Mouse (Mus musculus) lung, embryonic 16.5 days (tissue): ENCODE results near the gene Gnaz. TPM values are rescaled to one million over a fixed set of nuclear protein-coding genes. Genes with fewer than 3 reads are reported as not detected.
A peak's percentile ranks its signal among the peaks of the same experiment; 100 is the strongest.

Experiments used
- ATAC-seq: fragments of 200-750 bp; cut with Nextera tagmentation; 2 replicates; pipeline ENCODE4 v1.8.0; 2017; ENCODE audit warnings: low read depth, mild to moderate bottlenecking, moderate library complexity
- H3K27ac ChIP-seq: fragments of 300-500 bp; sonication (generic); 2 replicates; pipeline ENCODE4 v1.5.1; 2014; ENCODE audit warnings: mild to moderate bottlenecking, control low read depth, low read length
- H3K27me3 ChIP-seq: fragments of 300-500 bp; sonication (generic); 2 replicates; pipeline ENCODE4 v1.6.1; 2014; ENCODE audit warnings: low read depth, low read length, mixed read lengths; ENCODE audit not compliant: control insufficient read depth, insufficient read depth
- H3K36me3 ChIP-seq: fragments of 300-500 bp; sonication (generic); 2 replicates; pipeline ENCODE4 v1.6.1; 2014; ENCODE audit warnings: low read length; ENCODE audit not compliant: control insufficient read depth, insufficient read depth
- H3K4me1 ChIP-seq: fragments of 300-500 bp; sonication (generic); replicated peaks from 2 replicates; pipeline ENCODE4 v1.6.1; 2014; ENCODE audit warnings: low read length, mixed read lengths; ENCODE audit not compliant: control insufficient read depth, insufficient read depth
- H3K4me2 ChIP-seq: fragments of 300-500 bp; sonication (generic); 2 replicates; pipeline ENCODE4 v1.6.1; 2014; ENCODE audit warnings: low read depth, low read length, control low read depth
- H3K4me3 ChIP-seq: fragments of 300-500 bp; sonication (generic); 2 replicates; pipeline ENCODE4 v1.5.1; 2014; ENCODE audit warnings: mild to moderate bottlenecking, low read length, control low read depth
- H3K9ac ChIP-seq: fragments of 300-500 bp; sonication (generic); 2 replicates; pipeline ENCODE4 v1.6.1; 2014; ENCODE audit warnings: low read length, control low read depth
- H3K9me3 ChIP-seq: fragments of 300-500 bp; sonication (generic); 2 replicates; pipeline ENCODE4 v1.6.1; 2016; ENCODE audit warnings: low read length; ENCODE audit not compliant: control insufficient read depth
- whole genome bisulfite sequencing: fragments of 180-500 bp; shearing (Covaris S2); extraction: QIAGEN DNeasy Blood & Tissue Kit; methylation state at CpG from one replicate; pipeline ENCODE4 v1.1.7; 2014; 5-methylcytosine and 5-hydroxymethylcytosine counted together
- polyA plus RNA-seq: library from polyadenylated mRNA; unstranded; fragments of >200 nt; fragmentation: Nextera tagmentation; extraction: Ambion mirVana; gene quantifications from 2 replicates; pipeline ENCODE4 v1.2.1, GENCODE M21; 2015

Gnaz gene
- polyA plus RNA-seq, 1 experiment from 2014 or later = 2.1 TPM

- no peaks in the 10 kb centered on the region for H3K36me3 ChIP-seq
- peak overlapping the region; percentile 89 for H3K4me3 ChIP-seq
- peak overlapping the region; percentile 94 for H3K4me2 ChIP-seq
- peak overlapping the region; percentile 31 for H3K27ac ChIP-seq
- H3K9ac ChIP-seq = peak overlapping the region; percentile 88
- no peaks in the 10 kb centered on the region for H3K9me3 ChIP-seq
- ATAC-seq = peak; percentile 13; the same call in 1 of the 2 replicates
- H3K27me3 ChIP-seq = peaks cover 2% of the 10 kb centered on the region; the same call in 1 of the 2 replicates
- WGBS = under 1% methylated on average over 39 of the region's 48 CpGs
- peaks cover 59% of the 10 kb centered on the region for H3K4me1 ChIP-seq
Measured at GRCm38 (mm10) chr10:75060843-75061235, 93.9 kb downstream of the Gnaz start.

DNA sequence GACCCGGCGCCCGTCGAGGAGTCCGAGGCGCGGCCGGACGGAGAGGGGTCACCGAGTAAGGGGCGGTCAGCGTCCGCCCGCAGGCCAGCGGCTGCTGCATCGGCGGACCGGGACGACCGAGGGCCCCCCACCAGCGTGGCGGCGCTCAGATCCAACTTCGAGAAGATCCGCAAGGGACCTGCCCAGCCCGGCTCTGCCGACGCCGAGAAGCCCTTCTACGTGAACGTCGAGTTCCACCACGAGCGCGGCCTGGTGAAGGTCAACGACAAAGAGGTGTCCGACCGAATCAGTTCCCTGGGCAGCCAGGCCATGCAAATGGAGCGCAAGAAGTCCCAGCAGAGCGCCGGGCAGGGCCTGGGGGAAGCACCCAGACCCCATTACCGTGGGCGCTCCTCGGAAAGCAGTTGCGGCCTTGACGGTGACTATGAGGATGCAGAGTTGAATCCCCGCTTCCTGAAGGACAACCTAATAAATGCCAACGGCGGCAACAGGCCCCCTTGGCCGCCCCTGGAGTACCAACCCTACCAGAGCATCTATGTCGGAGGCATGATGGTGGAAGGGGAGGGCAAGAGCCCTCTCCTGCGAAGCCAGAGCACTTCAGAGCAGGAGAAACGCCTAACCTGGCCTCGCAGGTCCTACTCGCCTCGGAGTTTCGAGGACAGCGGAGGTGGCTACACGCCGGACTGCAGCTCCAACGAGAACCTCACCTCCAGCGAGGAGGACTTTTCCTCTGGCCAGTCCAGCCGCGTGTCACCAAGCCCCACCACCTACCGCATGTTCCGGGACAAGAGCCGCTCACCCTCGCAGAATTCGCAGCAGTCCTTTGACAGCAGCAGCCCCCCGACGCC is 94.6 kb downstream of the Gnaz start:
- WGBS = 2% methylated on average over 68 of the region's 71 CpGs
- no peaks in the 10 kb centered on the region for H3K9me3 ChIP-seq
- H3K4me2 ChIP-seq = peak overlapping the region; percentile 94
- H3K27me3 ChIP-seq = peaks cover 2% of the 10 kb centered on the region; the same call in 1 of the 2 replicates
- H3K9ac ChIP-seq = peak overlapping the region; percentile 88
- peak overlapping the region; percentile 69 for H3K27ac ChIP-seq
- peaks cover 61% of the 10 kb centered on the region for H3K4me1 ChIP-seq
- no peak for ATAC-seq
- H3K4me3 ChIP-seq = peak overlapping the region; percentile 89
- H3K36me3 ChIP-seq = no peaks in the 10 kb centered on the region

DNA sequence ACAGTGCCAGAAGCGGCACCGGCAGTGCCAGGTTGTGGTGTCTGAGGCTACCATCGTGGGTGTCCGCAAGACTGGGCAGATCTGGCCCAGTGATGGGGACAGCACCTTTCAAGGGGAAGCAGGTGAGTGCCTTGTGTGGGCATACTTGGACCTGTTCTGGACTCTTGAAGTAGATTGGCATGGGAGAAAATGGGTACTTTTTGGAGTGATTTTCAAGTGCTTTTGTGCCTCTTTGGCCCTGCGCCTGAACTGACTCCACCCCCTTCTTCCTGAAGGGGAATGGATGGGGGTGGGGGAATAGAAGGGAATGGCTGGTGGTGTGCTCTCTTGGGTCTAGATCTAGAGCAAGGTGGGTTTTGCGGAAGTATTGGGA is 95.2 kb downstream of the Gnaz start:
- peak overlapping the region; percentile 69 for H3K27ac ChIP-seq
- H3K4me3 ChIP-seq = peak overlapping the region; percentile 89
- H3K9me3 ChIP-seq = no peaks in the 10 kb centered on the region
- ATAC-seq = peak; percentile 42
- H3K4me1 ChIP-seq = peaks cover 61% of the 10 kb centered on the region
- WGBS = 8% methylated on average over 6 of the region's 6 CpGs
- H3K36me3 ChIP-seq = no peaks in the 10 kb centered on the region
- H3K9ac ChIP-seq = peak overlapping the region; percentile 88
- H3K27me3 ChIP-seq = peaks cover 2% of the 10 kb centered on the region; the same call in 1 of the 2 replicates
- peak overlapping the region; percentile 94 for H3K4me2 ChIP-seq

DNA sequence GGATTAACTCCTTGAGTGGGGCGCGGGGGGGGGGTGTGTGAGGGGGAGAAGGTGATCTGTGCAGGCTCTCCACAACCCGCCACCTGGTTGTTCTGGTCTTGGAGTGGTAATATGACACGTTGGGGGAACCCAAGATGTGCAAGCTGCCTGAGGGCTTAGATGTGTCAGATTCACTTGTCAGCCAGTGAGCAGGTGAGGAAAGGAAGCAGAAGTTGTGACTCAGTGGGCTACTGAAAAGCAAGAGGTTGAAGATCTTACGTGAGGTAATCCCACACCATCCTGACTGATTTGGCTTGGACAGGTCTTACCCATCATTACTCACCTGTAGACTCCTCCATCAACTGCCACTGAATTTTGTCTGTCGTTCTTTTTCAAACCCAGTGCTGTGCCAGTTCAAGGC is 95.6 kb downstream of the Gnaz start:
- H3K4me1 ChIP-seq = peaks cover 64% of the 10 kb centered on the region
- peaks cover under 1% of the 10 kb centered on the region; the same call in 1 of the 2 replicates for H3K27me3 ChIP-seq
- H3K4me2 ChIP-seq = peak overlapping the region; percentile 94
- peak overlapping the region; percentile 89 for H3K4me3 ChIP-seq
- 27% methylated on average over 6 of the region's 6 CpGs for WGBS
- ATAC-seq = peak; percentile 18
- no peaks in the 10 kb centered on the region for H3K36me3 ChIP-seq
- H3K9ac ChIP-seq = peak overlapping the region; percentile 88
- H3K9me3 ChIP-seq = no peaks in the 10 kb centered on the region
- 0 out of 2 replicates have a peak overlapping the region, but pooled peaks have one; percentile 9 for H3K27ac ChIP-seq

- Histone ChIP-seq H3K27me3 (no peaks in the 10 kb centered on the region), H3K4me1 (peaks cover 64% of the 10 kb centered on the region), H3K9ac (peak overlapping the region; percentile 36)
Measured at GRCm38 (mm10) chr10:75063301-75063965, 96.5 kb downstream of the Gnaz start.

DNA sequence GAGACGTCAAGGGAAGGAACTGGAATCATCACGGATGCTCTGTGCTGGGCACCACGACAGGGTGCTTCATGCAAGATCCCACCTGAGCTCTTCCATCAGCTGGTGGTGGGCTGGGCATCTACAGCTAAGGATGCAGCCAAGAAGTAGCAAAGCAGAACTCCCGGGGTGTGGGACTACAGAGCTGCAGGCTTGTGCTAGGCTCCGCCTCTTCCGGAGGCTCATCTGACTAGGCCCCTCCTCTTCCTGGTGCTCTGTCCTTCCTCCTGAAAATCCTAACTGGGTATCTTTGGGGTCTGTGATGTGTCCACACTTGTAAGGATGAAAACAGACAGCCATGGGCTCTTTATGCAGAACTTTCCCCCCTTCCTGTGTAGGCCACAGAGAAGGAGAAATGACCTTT is 98.7 kb downstream of the Gnaz start:
- ATAC-seq = no peak
- H3K27ac ChIP-seq = no peak overlapping the region
- peaks cover 66% of the 10 kb centered on the region for H3K4me1 ChIP-seq
- H3K9ac ChIP-seq = no peak overlapping the region
- no peak overlapping the region for H3K4me3 ChIP-seq
- H3K4me2 ChIP-seq = no peak overlapping the region
- H3K9me3 ChIP-seq = no peaks in the 10 kb centered on the region
- no peaks in the 10 kb centered on the region for H3K36me3 ChIP-seq
- 64% methylated on average over 6 of the region's 6 CpGs for WGBS
- no peaks in the 10 kb centered on the region for H3K27me3 ChIP-seq

More at GRCm38 (mm10) chr10:75063301-75063965, 96.5 kb downstream of the Gnaz start:
- no peaks in the 10 kb centered on the region for H3K36me3 ChIP-seq
- H3K27ac ChIP-seq = no peak overlapping the region
- WGBS = 26% methylated on average over 12 of the region's 12 CpGs
- peak overlapping the region; percentile 94 for H3K4me2 ChIP-seq
- H3K4me3 ChIP-seq = peak overlapping the region; percentile 89
- no peak for ATAC-seq
- no peaks in the 10 kb centered on the region for H3K9me3 ChIP-seq

Other genes starting within 250 kb of the Gnaz start
- gene Rsph14, start 65.4 kb downstream of the Gnaz start, polyA plus RNA-seq = 3.3 and 5.0 TPM in 2 replicates
- 12.9 and 13.2 TPM in 2 replicates for gene Rab36, start 69.9 kb downstream of the Gnaz start, polyA plus RNA-seq
- gene Bcr, start 93.4 kb downstream of the Gnaz start, polyA plus RNA-seq = 11.2 and 14.3 TPM in 2 replicates
- gene Specc1l, start 244.9 kb downstream of the Gnaz start, polyA plus RNA-seq = 48.2 and 49.0 TPM in 2 replicates